Mouse (Mus musculus) kidney, adult 2 months (tissue): ENCODE measurements at regions not wholly inside any gene's neighbourhood (a gene's known extent, or its start where the extent isn't known, plus 50 kb on each side); places are given as distances from the start of the nearest gene placed in this dataset.

ENCODE experiments used
- DNase-seq: peaks from one replicate; pipeline ENCODE4 v3.0.0; 2021
- H3K27ac ChIP-seq: fragments of 200-500 bp; 2 replicates; pipeline ENCODE4 v1.5.1; 2012; ENCODE audit warnings: low read depth, low read length, control low read depth, inconsistent platforms; ENCODE audit not compliant: insufficient read depth
- H3K27me3 ChIP-seq: fragments of 200-500 bp; replicated peaks from 2 replicates; pipeline ENCODE4 v1.6.1; 2012; ENCODE audit warnings: mild to moderate bottlenecking, moderate library complexity, low read length, inconsistent platforms; ENCODE audit not compliant: control insufficient read depth, insufficient read depth
- H3K36me3 ChIP-seq: fragments of 200-500 bp; 2 replicates; pipeline ENCODE4 v1.6.1; 2012; ENCODE audit warnings: mild to moderate bottlenecking, moderate library complexity, low read length, inconsistent platforms; ENCODE audit not compliant: control insufficient read depth, insufficient read depth
- H3K4me1 ChIP-seq: fragments of 200-500 bp; 2 replicates; pipeline ENCODE4 v1.6.1; 2011; ENCODE audit warnings: low read length; ENCODE audit not compliant: control insufficient read depth, insufficient read depth
- H3K4me3 ChIP-seq: fragments of 200-500 bp; 2 replicates; pipeline ENCODE4 v1.5.1; 2011; ENCODE audit warnings: mild to moderate bottlenecking, low read depth, low read length, control low read depth; ENCODE audit not compliant: insufficient read depth
- CTCF ChIP-seq: fragments of 200-500 bp; conservative IDR thresholded peaks from 2 replicates; pipeline ENCODE4 v1.5.1; 2011; ENCODE audit warnings: low read depth, mild to moderate bottlenecking, control low read depth, low read length, moderate library complexity, mixed read lengths; ENCODE audit not compliant: insufficient read depth, insufficient read length
- POLR2A ChIP-seq: fragments of 200-500 bp; IDR thresholded peaks from one replicate; pipeline ENCODE4 v1.6.1; 2011; ENCODE audit warnings: low read depth, low read length, control low read depth
- WGBS: fragments of 180-500 bp; shearing (Covaris S2); methylation state at CpG from one replicate; pipeline ENCODE4 v1.1.7; 2018; 5-methylcytosine and 5-hydroxymethylcytosine counted together

GRCm38 (mm10) chr1:161680558-161680957 lies 107.7 kb downstream of the Fasl start:
- TF ChIP-seq POLR2A (no peak), CTCF (no peak)
- 78% methylated on average over 6 of the region's 6 CpGs for WGBS
- Histone ChIP-seq H3K27ac (no peak overlapping the region), H3K27me3 (no peaks in the 10 kb centered on the region), H3K4me1 (no peaks in the 10 kb centered on the region), H3K36me3 (no peaks in the 10 kb centered on the region), H3K4me3 (no peak overlapping the region)
- DNase-seq: no peak

- Histone ChIP-seq H3K36me3 (no peaks in the 10 kb centered on the region), H3K4me1 (no peaks in the 10 kb centered on the region), H3K27me3 (no peaks in the 10 kb centered on the region), H3K4me3 (no peak overlapping the region), H3K27ac (no peak overlapping the region)
- TF ChIP-seq POLR2A (no peak), CTCF (no peak)
- WGBS: 85% methylated on average over 5 of the region's 5 CpGs
- no peak for DNase-seq
Observed at GRCm38 (mm10) chr1:161670937-161671336, 117.4 kb downstream of the Fasl start.

- Histone ChIP-seq H3K27ac (no peak overlapping the region), H3K36me3 (no peaks in the 10 kb centered on the region), H3K27me3 (no peaks in the 10 kb centered on the region; the same call in 1 of the 2 replicates), H3K4me1 (no peaks in the 10 kb centered on the region), H3K4me3 (no peak overlapping the region)
- TF ChIP-seq POLR2A: no peak
- TF ChIP-seq CTCF: no peak
- DNase-seq: no peak
- WGBS: 46% methylated on average over 3 of the region's 3 CpGs
Observed at GRCm38 (mm10) chr1:161664321-161664720, 124.0 kb downstream of the Fasl start.

GRCm38 (mm10) chr1:161663351-161663750 lies 124.9 kb downstream of the Fasl start:
- TF ChIP-seq CTCF (no peak), POLR2A (no peak)
- H3K27me3 ChIP-seq: no peaks in the 10 kb centered on the region; the same call in 1 of the 2 replicates
- DNase-seq: no peak
- 81% methylated on average over 1 of the region's 1 CpGs for WGBS
- H3K4me1 ChIP-seq: no peaks in the 10 kb centered on the region
- H3K27ac ChIP-seq: no peak overlapping the region
- H3K36me3 ChIP-seq: no peaks in the 10 kb centered on the region
- H3K4me3 ChIP-seq: no peak overlapping the region

- no peak overlapping the region for H3K27ac ChIP-seq
- no peak for DNase-seq
- TF ChIP-seq POLR2A (no peak), CTCF (no peak)
- WGBS: 84% methylated on average over 2 of the region's 2 CpGs
- H3K4me1 ChIP-seq: no peaks in the 10 kb centered on the region
- H3K36me3 ChIP-seq: no peaks in the 10 kb centered on the region
- H3K4me3 ChIP-seq: no peak overlapping the region
- H3K27me3 ChIP-seq: no peaks in the 10 kb centered on the region; the same call in 1 of the 2 replicates
Observed at GRCm38 (mm10) chr1:161662241-161662640, 126.1 kb downstream of the Fasl start.

- Histone ChIP-seq H3K27ac (no peak overlapping the region), H3K36me3 (no peaks in the 10 kb centered on the region), H3K4me1 (no peaks in the 10 kb centered on the region), H3K4me3 (no peak overlapping the region), H3K27me3 (no peaks in the 10 kb centered on the region)
- no peak for DNase-seq
- TF ChIP-seq CTCF (no peak), POLR2A (no peak)
- 45% methylated on average over 1 of the region's 1 CpGs for WGBS
Observed at GRCm38 (mm10) chr1:161657511-161657910, 130.8 kb downstream of the Fasl start.

GRCm38 (mm10) chr1:161649387-161649786 lies 138.9 kb downstream of the Fasl start:
- no peaks in the 10 kb centered on the region for H3K36me3 ChIP-seq
- H3K27ac ChIP-seq: no peak overlapping the region
- WGBS: 68% methylated on average over 2 of the region's 2 CpGs
- DNase-seq: no peak
- no peaks in the 10 kb centered on the region for H3K27me3 ChIP-seq
- TF ChIP-seq POLR2A: no peak
- TF ChIP-seq CTCF: no peak
- H3K4me1 ChIP-seq: no peaks in the 10 kb centered on the region
- no peak overlapping the region for H3K4me3 ChIP-seq

GRCm38 (mm10) chr1:161632098-161632497 lies 137.6 kb downstream of the Tnfsf18 start:
- Histone ChIP-seq H3K36me3 (no peaks in the 10 kb centered on the region), H3K27ac (no peak overlapping the region), H3K4me3 (no peak overlapping the region), H3K4me1 (no peaks in the 10 kb centered on the region), H3K27me3 (no peaks in the 10 kb centered on the region)
- no peak for DNase-seq
- 86% methylated on average over 5 of the region's 5 CpGs for WGBS
- no peak for TF ChIP-seq POLR2A
- TF ChIP-seq CTCF: no peak
